Mouse (Mus musculus): Measurements from ENCODE around the gene Comp. TPM values are rescaled to one million over a fixed set of nuclear protein-coding genes. Genes with fewer than 3 reads are reported as not detected.

Comp gene
- polyA plus RNA-seq (2017; shearing (Covaris generic)), result 2.5 TPM

GRCm38 (mm10) chr8:70373397-70374317 is at the start of gene Comp:
TSS of gene Comp (plus strand) at chr8:70373558.

DNA sequence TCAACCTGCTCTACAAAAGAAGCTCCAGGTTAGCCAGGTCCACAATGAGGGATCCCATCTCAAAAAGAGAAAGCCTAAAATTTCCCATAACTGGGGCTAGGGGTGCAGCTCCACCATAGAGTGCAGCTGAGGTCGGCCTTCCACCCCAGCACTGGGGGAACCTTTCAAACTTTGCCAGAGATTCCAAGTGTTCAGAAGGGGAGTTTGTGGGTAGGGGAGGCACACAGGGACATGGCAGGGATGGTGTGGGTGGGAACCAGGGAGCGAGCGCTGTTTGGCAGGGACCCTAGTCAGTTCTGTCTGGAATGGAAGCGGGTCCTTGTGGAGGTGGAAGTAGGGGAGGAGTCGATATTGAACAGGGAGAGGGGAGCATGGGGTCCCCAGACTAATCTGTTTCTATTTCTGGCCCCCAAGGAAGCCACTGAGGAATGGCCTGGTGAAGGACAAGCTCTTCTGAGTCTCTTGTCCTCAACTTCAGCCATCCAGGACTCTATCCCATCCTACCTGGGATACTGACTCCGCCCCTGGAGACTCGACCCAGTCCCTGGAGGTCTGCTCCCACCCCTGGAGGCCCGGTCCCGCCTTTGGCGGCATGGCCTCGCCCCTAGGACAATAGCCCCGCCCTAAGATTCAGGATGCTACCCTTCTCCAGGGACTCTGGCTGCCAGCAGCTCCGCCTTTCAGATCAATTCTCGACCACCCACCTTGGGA is 44.1 kb upstream of the Comp start, which contains the start of gene Gdf1:
Gene Gdf1 (plus strand): TSS at position 694 of the 711 bp plus-strand sequence.

DNA sequence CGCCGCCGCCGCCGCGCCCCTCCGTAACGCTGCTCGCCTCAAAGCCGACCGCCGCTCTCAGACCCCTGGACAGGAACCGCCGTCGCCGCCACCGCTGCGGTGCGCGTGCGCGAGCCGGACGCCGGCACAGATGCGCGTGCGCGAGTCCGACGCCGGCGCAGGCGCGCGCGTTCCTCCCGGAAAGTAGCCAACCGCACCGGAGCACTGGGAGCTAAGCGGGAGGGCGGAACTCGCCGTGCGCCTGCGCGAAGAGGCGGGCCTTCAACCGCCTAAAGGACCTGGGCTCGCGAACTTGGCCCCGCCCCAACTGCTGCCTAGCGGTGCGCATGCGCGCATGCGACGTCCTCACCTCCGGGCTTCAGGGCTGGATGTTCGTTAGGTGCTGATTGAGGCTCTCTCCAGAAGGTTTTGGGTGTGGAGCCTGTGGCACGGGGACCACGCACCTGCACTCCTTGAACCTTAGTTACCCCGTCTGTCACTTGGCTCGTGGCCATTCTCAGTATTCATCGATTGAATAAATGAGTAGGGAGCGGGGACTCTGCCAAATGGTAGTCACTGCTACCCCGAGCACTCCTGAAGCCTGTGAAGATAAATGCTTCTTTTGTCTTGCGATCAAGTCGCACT is 20.1 kb upstream of the Comp start, which contains the start of gene Upf1:
Gene Upf1 (minus strand): TSS at position 85 of the 624 bp plus-strand sequence.

Other genes with a start within 250 kb of the Comp start
- 60.4 TPM for gene Nr2c2ap, start 242.2 kb upstream of the Comp start, polyA plus RNA-seq (2017; shearing (Covaris generic))
- 35.4 TPM for gene Rfxank, start 234.4 kb upstream of the Comp start, polyA plus RNA-seq (2017; shearing (Covaris generic))
- 59.2 TPM for gene Borcs8, start 234.1 kb upstream of the Comp start, polyA plus RNA-seq (2017; shearing (Covaris generic))
- gene Mef2b, start 233.8 kb upstream of the Comp start, polyA plus RNA-seq (2017; shearing (Covaris generic)), result 1.3 TPM
- 49.3 TPM for gene Tmem161a, start 201.2 kb upstream of the Comp start, polyA plus RNA-seq (2017; shearing (Covaris generic))
- gene Slc25a42, start 161.3 kb upstream of the Comp start, polyA plus RNA-seq (2017; shearing (Covaris generic)), result 15.5 TPM
- gene Sugp2, start 139.3 kb upstream of the Comp start, polyA plus RNA-seq (2017; shearing (Covaris generic)), result 44.0 TPM
- gene Armc6, start 139.1 kb upstream of the Comp start, polyA plus RNA-seq (2017; shearing (Covaris generic)), result 11.7 TPM
- 6.7 TPM for gene Homer3, start 90.7 kb upstream of the Comp start, polyA plus RNA-seq (2017; shearing (Covaris generic))
- 56.7 TPM for gene Ddx49, start 71.1 kb upstream of the Comp start, polyA plus RNA-seq (2017; shearing (Covaris generic))
- 351 TPM for gene Cope, start 71.0 kb upstream of the Comp start, polyA plus RNA-seq (2017; shearing (Covaris generic))
- not detected for gene Cers1, start 57.8 kb upstream of the Comp start, polyA plus RNA-seq (2017; shearing (Covaris generic))
- gene Gdf1, start 43.7 kb upstream of the Comp start, polyA plus RNA-seq (2017; shearing (Covaris generic)), result 0.57 TPM
- gene Upf1, start 20.3 kb upstream of the Comp start, polyA plus RNA-seq (2017; shearing (Covaris generic)), result 90.9 TPM
- gene Crtc1, start 66.0 kb downstream of the Comp start, polyA plus RNA-seq (2017; shearing (Covaris generic)), result 16.7 TPM
- gene Klhl26, start 103.4 kb downstream of the Comp start, polyA plus RNA-seq (2017; shearing (Covaris generic)), result 19.3 TPM
- gene Tmem59l, start 113.8 kb downstream of the Comp start, polyA plus RNA-seq (2017; shearing (Covaris generic)), result not detected
- not detected for gene Crlf1, start 119.6 kb downstream of the Comp start, polyA plus RNA-seq (2017; shearing (Covaris generic))
- gene Rex1bd, start 133.2 kb downstream of the Comp start, polyA plus RNA-seq (2017; shearing (Covaris generic)), result 108 TPM
- 975 TPM for gene Uba52, start 137.2 kb downstream of the Comp start, polyA plus RNA-seq (2017; shearing (Covaris generic))
- gene Fkbp8, start 154.2 kb downstream of the Comp start, polyA plus RNA-seq (2017; shearing (Covaris generic)), result 422 TPM
- gene Kxd1, start 154.4 kb downstream of the Comp start, polyA plus RNA-seq (2017; shearing (Covaris generic)), result 90.3 TPM
- 39.6 TPM for gene Ell, start 165.9 kb downstream of the Comp start, polyA plus RNA-seq (2017; shearing (Covaris generic))
- gene Isyna1, start 220.8 kb downstream of the Comp start, polyA plus RNA-seq (2017; shearing (Covaris generic)), result 95.3 TPM
- 141 TPM for gene Ssbp4, start 235.3 kb downstream of the Comp start, polyA plus RNA-seq (2017; shearing (Covaris generic))
- gene Lrrc25, start 242.6 kb downstream of the Comp start, polyA plus RNA-seq (2017; shearing (Covaris generic)), result 0.24 TPM